Mouse (Mus musculus) ES-Bruce4 (cell line): ENCODE results near the gene Tcp11l2. TPM values are rescaled to one million over a fixed set of nuclear protein-coding genes. Genes with fewer than 3 reads are reported as not detected.

ENCODE experiments used
- H3K27ac ChIP-seq: 2 replicates; pipeline ENCODE4 v1.5.1; 2012; ENCODE audit warnings: low read length, inconsistent platforms; ENCODE audit not compliant: insufficient read depth
- H3K27me3 ChIP-seq: 2 replicates; pipeline ENCODE4 v1.6.1; 2012; ENCODE audit warnings: mild to moderate bottlenecking, low read length, inconsistent platforms; ENCODE audit not compliant: control insufficient read depth, poor library complexity, insufficient read depth, severe bottlenecking
- H3K36me3 ChIP-seq: 2 replicates; pipeline ENCODE4 v1.6.1; 2012; ENCODE audit warnings: inconsistent platforms, mild to moderate bottlenecking, low read length, moderate library complexity; ENCODE audit not compliant: control insufficient read depth, poor library complexity, insufficient read depth, severe bottlenecking
- H3K4me1 ChIP-seq: one replicate; pipeline ENCODE4 v1.8.1; 2011; ENCODE audit warnings: low read length; ENCODE audit not compliant: control insufficient read depth, insufficient read depth
- H3K4me3 ChIP-seq: 2 replicates; pipeline ENCODE4 v1.5.1; 2011; ENCODE audit warnings: low read depth, mild to moderate bottlenecking, low read length
- H3K9ac ChIP-seq: 2 replicates; pipeline ENCODE4 v1.6.1; 2012; ENCODE audit warnings: low read depth, mild to moderate bottlenecking, inconsistent platforms; ENCODE audit not compliant: poor library complexity, severe bottlenecking
- H3K9me3 ChIP-seq: replicated peaks from 2 replicates; pipeline ENCODE4 v1.6.1; 2012; ENCODE audit warnings: mild to moderate bottlenecking, low read length, inconsistent platforms; ENCODE audit not compliant: control insufficient read depth, poor library complexity, insufficient read depth, severe bottlenecking
- CTCF ChIP-seq: IDR thresholded peaks from one replicate; pipeline ENCODE4 v1.8.1; 2011; ENCODE audit warnings: low read depth, low read length
- EP300 ChIP-seq: IDR thresholded peaks from 2 replicates; pipeline ENCODE4 v1.6.1; 2011; ENCODE audit warnings: low read depth, low read length; ENCODE audit not compliant: insufficient read depth
- POLR2A ChIP-seq: IDR thresholded peaks from one replicate; pipeline ENCODE4 v1.8.1; 2011; ENCODE audit warnings: low read length; ENCODE audit not compliant: insufficient read depth
- polyA plus RNA-seq: library from polyadenylated mRNA; stranded (reverse); fragments of >200 nt; gene quantifications from 2 replicates; pipeline ENCODE4 v1.2.4, GENCODE M21; 2011; ENCODE audit warnings: low read depth; ENCODE audit not compliant: missing spikeins, insufficient read depth, insufficient read length

Tcp11l2 gene
- polyA plus RNA-seq, 1 experiment: 3.6 TPM

- Histone ChIP-seq H3K9me3 (no peaks in the 10 kb centered on the region), H3K27me3 (no peaks in the 10 kb centered on the region), H3K4me1 (no peaks in the 10 kb centered on the region), H3K9ac (no peak overlapping the region), H3K36me3 (peaks cover 6% of the 10 kb centered on the region), H3K27ac (no peak overlapping the region), H3K4me3 (no peak overlapping the region)
- TF ChIP-seq EP300 (no peak), CTCF (no peak), POLR2A (no peak)
Observed at GRCm38 (mm10) chr10:84657437-84658087, 81.1 kb downstream of the Tcp11l2 start.

DNA sequence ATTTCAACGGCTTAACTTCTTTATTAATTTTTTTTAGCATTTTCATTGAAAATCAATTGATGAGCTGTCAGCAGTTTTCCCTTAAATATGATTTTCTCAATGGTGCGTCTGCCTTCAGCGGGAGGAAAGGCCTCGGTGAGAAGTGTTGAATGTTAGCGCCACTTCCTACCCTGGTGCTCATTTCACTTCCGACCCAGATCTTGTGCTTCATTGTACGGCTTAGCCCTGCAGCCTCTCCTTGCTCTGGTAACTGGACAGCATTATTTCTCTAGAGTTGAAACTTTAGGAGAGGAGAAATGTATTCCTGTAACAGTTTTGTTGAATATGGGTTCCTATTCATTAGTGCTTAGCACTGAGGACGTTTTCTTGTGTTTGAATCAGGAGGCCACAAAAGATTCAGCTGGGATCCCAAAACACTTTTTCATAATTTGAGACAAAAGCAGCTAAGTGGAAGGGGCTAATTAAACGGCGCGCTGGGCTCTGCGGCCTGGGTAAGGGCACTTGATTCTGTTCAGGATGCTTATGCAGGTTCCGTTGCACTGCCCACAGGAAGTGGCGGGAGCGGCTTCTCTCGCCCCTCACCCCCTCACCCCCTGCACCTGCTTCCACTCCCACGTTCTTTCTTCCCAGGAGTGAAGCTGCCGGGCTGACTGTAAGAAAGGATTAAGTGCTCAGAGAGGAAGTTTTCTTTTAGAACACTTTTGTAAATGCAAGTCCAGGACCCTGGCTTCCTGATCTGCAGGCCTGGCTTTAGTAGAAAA is 81.8 kb downstream of the Tcp11l2 start:
- Histone ChIP-seq H3K9me3 (no peaks in the 10 kb centered on the region), H3K4me1 (no peaks in the 10 kb centered on the region), H3K27me3 (no peaks in the 10 kb centered on the region), H3K4me3 (no peak overlapping the region), H3K36me3 (peaks cover 2% of the 10 kb centered on the region; the same call in 1 of the 2 replicates), H3K9ac (peak overlapping the region; percentile 26; the same call in 1 of the 2 replicates), H3K27ac (no peak overlapping the region)
- no peak for TF ChIP-seq POLR2A
- no peak for TF ChIP-seq CTCF
- TF ChIP-seq EP300: no peak

DNA sequence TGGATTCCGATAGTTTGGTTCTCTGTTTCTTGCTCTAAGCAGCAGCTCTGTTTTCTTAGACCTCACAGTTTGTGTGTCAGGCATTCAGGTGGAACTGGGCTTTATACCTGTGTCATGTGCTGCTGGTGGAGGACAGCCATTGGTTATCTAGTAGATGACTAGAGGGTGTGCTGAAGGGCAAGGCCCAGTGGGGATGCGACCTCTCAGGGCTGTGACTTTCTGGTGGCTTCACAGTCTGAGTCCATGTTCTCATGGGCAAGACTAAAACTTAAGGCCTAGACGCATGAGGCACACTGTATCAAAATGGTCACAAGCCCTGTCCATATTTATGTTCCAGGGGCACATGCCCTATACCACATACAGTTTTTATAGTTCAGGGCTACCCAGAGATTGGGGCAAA is 82.9 kb downstream of the Tcp11l2 start:
- Histone ChIP-seq H3K4me1 (no peaks in the 10 kb centered on the region), H3K4me3 (no peak overlapping the region), H3K9ac (no peak overlapping the region), H3K27ac (no peak overlapping the region), H3K36me3 (peaks cover 4% of the 10 kb centered on the region; the same call in 1 of the 2 replicates), H3K9me3 (no peaks in the 10 kb centered on the region), H3K27me3 (no peaks in the 10 kb centered on the region)
- TF ChIP-seq CTCF (no peak), POLR2A (no peak), EP300 (no peak)

DNA sequence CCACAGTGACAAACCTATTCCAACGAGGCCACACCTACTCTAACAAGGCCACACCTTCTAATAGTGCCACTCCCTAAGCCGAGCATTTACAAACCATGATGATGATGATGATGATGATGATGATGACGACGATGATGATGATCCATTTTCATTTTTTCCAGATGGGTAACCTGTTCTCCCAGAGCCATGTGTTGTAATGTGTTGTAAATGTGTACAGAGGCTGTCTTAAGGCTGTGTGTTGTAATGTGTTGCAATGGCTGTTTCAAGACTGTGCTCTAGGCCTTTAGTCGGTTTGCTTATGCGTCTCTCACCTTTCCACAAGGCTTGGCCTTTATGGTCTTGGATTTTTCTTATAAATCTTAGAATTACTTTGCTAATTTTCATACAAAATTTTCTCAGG is 85.7 kb downstream of the Tcp11l2 start:
- Histone ChIP-seq H3K27ac (no peak overlapping the region), H3K9me3 (no peaks in the 10 kb centered on the region), H3K4me3 (no peak overlapping the region), H3K36me3 (peaks cover 4% of the 10 kb centered on the region; the same call in 1 of the 2 replicates), H3K9ac (no peak overlapping the region), H3K4me1 (no peaks in the 10 kb centered on the region), H3K27me3 (no peaks in the 10 kb centered on the region)
- TF ChIP-seq CTCF (no peak), POLR2A (no peak), EP300 (no peak)

Other genes starting within 250 kb of the Tcp11l2 start
- 25.9 and 26.7 TPM in 2 replicates for gene Nuak1, start 136.0 kb upstream of the Tcp11l2 start, polyA plus RNA-seq
- gene Ckap4, start 42.6 kb upstream of the Tcp11l2 start, polyA plus RNA-seq: 52.1 and 53.4 TPM in 2 replicates
- gene Polr3b, start 45.7 kb downstream of the Tcp11l2 start, polyA plus RNA-seq: 44.3 and 45.8 TPM in 2 replicates
- 0.29 and 0.30 TPM in 2 replicates for gene Rfx4, start 179.4 kb downstream of the Tcp11l2 start, polyA plus RNA-seq